Mouse (Mus musculus) mouse trophoblast stem cell (cell line): ENCODE measurements around the gene Col8a2.

ENCODE experiments used
- in situ Hi-C, 2 experiments: fragments of 300-500 bp; cut with MseI, MboI; formaldehyde crosslinking; loops; 2 replicates in 1 of 2; 3 replicates in 1 of 2; pipeline ENCODE4 v1.15.1; 2025

Gene Col8a2

GRCm38 (mm10) chr4:126260520-126261201 lies 25.9 kb upstream of the Col8a2 start:
- in situ Hi-C loops: loop anchor here (5.0 kb wide), 1 partner anchor 33 kb away; no protein-coding TSS in a partner anchor

- in situ Hi-C loops: loop anchor here (5.0 kb wide), 1 partner anchor 34 kb away; no protein-coding TSS in a partner anchor
Measured at GRCm38 (mm10) chr4:126261266-126261665, 25.3 kb upstream of the Col8a2 start.

DNA sequence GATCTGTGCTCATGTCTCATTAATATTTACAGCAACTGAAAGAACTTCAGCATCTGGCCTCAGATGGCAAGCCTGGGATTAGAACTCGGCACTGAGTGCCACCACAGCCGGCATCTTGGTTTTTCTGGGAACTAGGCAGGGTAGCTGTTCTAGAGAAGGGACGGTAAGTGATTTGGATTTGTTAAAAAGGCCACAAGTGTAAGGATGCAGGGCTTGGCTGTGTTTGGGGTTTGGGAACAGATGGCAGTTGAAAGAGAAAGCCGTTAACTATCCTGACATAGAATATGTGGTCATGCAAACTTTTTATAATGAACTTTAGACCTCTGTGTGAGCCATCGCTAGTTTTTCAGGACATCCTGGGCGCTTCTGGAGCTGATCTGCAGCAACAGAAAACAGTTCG lies 24.9 kb upstream of the Col8a2 start:
- in situ Hi-C loops: loop anchor here (5.0 kb wide), 1 partner anchor 34 kb away; no protein-coding TSS in a partner anchor

GRCm38 (mm10) chr4:126262119-126262807 lies 24.3 kb upstream of the Col8a2 start, which contains the start of gene Trappc3:
TSS of gene Trappc3 (plus strand) at chr4:126262325.
- in situ Hi-C loops: loop anchor here (5.0 kb wide), 1 partner anchor 35 kb away; no protein-coding TSS in a partner anchor

DNA sequence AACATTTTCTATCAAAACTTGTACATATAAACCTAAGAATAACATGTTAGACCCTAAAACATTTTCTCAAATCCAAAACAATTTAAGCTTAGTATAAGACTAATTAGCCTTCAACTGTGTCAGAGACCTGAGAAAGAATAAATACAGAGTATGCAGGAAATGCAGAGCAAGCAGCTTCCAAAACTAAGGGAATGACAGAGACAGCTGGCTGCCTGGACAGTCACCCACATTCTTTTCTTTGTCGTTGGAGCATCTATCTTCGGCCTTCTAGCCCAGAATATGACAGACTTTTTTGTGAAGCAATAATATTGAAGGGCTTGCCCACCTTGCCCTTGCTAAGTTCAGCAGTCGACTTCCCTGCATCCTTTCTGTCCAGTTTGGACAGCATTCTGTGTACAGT lies 17.3 kb upstream of the Col8a2 start:
- in situ Hi-C loops: no loop called here

DNA sequence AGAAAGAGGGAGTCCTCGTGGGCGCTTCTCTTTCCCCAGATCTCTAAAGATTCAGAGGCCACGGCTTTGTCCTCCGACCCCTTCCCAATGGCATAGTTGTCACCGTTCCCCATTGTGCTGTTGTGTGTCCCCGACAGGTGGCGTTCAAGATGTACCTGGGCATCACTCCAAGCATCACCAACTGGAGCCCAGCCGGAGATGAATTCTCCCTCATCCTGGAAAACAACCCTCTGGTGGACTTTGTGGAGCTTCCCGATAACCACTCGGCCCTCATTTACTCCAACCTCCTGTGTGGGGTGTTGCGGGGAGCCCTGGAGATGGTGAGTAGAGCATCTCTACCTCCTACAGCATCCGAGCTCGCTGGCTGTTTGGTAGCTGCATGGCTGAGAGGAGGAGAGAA lies 12.8 kb upstream of the Col8a2 start:
- in situ Hi-C loops: loop anchor here in 1 of 2 experiments (5.0 kb wide), 1 partner anchor 34 kb away; no protein-coding TSS in a partner anchor

GRCm38 (mm10) chr4:126275081-126275480 lies 11.5 kb upstream of the Col8a2 start:
- in situ Hi-C loops: no loop called here

DNA sequence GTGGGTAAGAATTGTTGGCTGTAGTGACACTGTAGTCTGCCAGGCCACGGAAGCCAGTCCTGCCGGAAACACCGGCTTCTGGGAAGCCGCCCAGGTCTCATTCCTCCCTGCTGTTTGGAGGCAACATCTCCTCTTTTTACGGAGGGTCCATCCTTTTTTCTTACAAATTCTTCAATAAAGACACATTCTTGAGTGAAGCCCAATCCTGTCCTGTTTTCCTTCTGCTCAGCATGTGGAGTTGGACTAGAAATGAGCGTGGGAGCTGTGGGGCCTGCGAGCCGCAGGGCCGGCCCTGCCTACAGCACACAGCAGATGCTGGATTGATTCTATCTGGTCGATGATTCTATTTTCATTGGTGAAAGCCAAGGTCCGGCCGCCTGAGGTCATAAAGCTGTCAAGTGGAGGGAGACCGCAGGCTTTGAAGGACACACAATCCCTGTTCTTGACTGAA lies 10.9 kb upstream of the Col8a2 start:
- in situ Hi-C loops: no loop called here

- in situ Hi-C loops: no loop called here
Measured at GRCm38 (mm10) chr4:126277906-126278564, 8.6 kb upstream of the Col8a2 start.

DNA sequence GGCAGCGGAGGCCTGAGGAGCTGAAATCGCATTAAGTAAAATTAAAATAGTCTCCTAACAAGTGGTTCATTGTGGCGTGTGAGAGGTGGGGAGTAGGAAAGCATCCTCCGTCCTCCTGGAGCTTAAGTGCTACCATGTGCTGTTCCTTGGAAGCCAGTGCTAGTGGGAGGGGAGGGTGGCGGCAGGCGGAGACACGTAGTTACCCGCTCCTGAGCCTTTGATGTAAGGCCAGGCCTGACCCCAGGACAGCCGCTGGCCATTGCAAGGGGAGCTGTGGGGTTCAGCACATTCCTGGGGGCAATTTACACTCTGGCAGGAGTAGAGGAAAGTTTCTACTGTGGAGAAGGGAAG lies 8.1 kb upstream of the Col8a2 start:
- in situ Hi-C loops: no loop called here

GRCm38 (mm10) chr4:126278961-126279360 lies 7.6 kb upstream of the Col8a2 start:
- in situ Hi-C loops: no loop called here

- in situ Hi-C loops: no loop called here
Measured at GRCm38 (mm10) chr4:126281706-126282105, 4.9 kb upstream of the Col8a2 start.

DNA sequence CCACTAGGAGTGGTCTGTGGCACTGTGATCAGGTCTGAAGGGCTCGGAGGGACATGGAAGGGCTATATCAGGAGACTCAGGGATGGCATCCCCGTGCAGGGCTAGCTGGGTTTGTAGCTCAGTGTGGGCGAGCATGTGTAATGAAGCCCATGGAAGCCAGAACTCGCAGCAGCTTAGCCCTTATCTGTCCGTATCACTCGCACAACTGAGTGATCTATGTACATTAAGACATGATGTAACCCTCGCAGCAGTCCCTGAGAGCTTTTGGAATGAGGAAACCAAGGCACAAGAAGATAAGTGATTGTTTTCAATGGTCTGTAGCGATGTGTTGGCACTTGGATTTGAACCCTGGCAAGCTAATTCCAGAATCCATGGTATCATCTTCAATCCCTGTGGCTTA lies 3.0 kb upstream of the Col8a2 start:
- in situ Hi-C loops: no loop called here

- in situ Hi-C loops: no loop called here
Measured at GRCm38 (mm10) chr4:126287302-126287995, 856 bp downstream of the Col8a2 start.

DNA sequence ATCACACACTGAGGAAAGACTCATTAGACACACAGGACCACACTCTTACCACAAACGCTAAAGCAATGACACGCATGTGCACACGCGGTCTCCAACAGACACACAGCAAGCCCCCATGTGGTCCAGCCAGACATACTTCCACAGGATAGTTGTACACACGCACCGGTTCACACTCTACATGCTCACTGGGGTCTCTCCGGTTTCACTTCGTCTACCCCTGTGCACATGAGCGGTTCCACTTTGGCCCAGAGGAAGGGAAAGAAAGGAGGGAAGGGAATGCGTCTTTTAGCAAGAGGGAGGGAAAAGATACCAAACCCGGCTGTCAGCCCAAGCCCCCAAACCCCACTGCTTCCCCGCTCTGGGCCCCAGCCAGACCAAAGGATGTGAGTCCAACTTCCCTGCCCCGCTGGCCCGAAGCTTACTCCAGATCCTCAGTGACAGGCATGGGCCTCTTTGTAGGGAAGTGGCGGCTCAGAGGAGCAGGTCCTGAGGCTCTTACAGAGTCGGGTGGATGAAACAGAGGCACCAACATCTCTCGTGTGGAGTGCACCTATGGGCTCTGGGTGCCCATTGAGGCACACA lies 1.6 kb downstream of the Col8a2 start:
- in situ Hi-C loops: no loop called here

- in situ Hi-C loops: no loop called here
Measured at GRCm38 (mm10) chr4:126290314-126290713, 3.7 kb downstream of the Col8a2 start.

- in situ Hi-C loops: no loop called here
Measured at GRCm38 (mm10) chr4:126291196-126291595, 4.6 kb downstream of the Col8a2 start.

- in situ Hi-C loops: no loop called here
Measured at GRCm38 (mm10) chr4:126295152-126295551, 8.6 kb downstream of the Col8a2 start.

DNA sequence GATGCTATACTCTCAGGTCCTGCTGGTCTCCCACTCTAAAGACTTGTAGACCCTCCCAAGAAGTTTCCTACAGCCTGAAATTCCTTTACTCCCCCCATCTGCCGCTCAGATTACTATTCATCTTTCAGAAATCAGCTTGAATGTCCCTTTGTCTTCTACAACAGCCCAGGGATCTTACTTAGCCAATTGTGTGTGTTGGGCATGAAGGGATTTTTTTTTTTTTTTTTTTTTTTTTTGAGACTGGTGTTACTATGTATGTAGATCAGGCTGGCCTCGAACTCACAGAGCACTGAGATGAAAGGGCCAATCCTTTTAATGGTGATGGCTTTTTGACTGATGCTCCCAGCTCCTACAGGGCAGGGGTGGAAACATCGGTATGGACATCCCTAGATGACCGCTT lies 9.3 kb downstream of the Col8a2 start:
- in situ Hi-C loops: no loop called here

GRCm38 (mm10) chr4:126296617-126297101 lies 10.1 kb downstream of the Col8a2 start:
- in situ Hi-C loops: no loop called here

DNA sequence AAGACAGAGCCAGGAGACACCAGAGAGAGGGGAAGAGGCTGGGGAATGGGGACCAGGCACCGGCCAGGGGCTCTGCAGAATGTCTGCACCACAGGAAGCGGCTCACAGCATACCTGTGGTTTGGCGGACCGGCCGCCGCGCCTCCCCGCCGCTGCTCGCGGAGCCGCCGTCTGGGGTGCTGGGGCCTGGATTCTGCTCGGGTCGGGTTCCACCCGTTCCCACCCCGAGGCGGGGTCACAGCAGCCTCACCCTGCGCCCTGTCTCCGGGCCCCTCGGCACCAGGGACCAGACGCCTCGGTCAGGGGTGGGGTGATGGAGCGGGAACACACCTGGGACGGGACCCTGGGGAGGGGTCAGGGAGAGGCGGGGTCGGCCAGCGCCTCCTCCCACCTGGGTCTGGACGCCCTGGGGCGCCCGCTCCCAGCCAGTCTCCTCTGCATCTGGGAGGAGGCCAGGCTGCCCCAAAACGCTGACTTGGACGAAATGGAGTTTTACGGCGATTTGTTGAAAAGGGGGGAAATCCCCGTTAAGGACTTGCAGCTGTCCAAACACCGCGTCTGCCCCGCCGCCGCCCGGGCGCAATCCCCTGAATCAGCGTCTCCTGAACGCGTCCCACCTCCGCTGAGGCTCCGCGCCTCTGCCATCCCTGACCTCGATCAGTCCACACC lies 14.5 kb downstream of the Col8a2 start:
- in situ Hi-C loops: loop anchor here (10.0 kb wide), 1 partner anchor 76 kb away; no protein-coding TSS in a partner anchor
